Mouse (Mus musculus) G1E (cell line): ENCODE results near the gene Skiv2l. TPM values are rescaled to one million over a fixed set of nuclear protein-coding genes. Genes with fewer than 3 reads are reported as not detected.
"Not testable (repeated sequence)": the region's sequence is repeated elsewhere in the genome, so short reads cannot be mapped to it uniquely, and the experiment has no call there.

Source experiments
- ATAC-seq: 2 replicates; pipeline ENCODE4 v1.8.0; 2016; ENCODE audit warnings: mild to moderate bottlenecking; ENCODE audit not compliant: insufficient number of reproducible peaks, poor library complexity, low FRiP score, severe bottlenecking; ENCODE audit errors: extremely low read depth
- DNase-seq: peaks from one replicate; pipeline ENCODE4 v3.0.0; 2012; ENCODE audit warnings: low spot score
- H3K27me3 ChIP-seq: 2 replicates; pipeline ENCODE4 v1.6.1; 2012; ENCODE audit warnings: mild to moderate bottlenecking, low read length, inconsistent platforms; ENCODE audit not compliant: insufficient read depth
- H3K36me3 ChIP-seq: replicated peaks from 2 replicates; pipeline ENCODE3; 2012; ENCODE audit warnings: mild to moderate bottlenecking, inconsistent platforms
- H3K4me1 ChIP-seq: 2 replicates; pipeline ENCODE4 v1.6.1; 2012; ENCODE audit warnings: low read depth, low read length, inconsistent platforms, mixed read lengths; ENCODE audit not compliant: insufficient read depth
- H3K4me3 ChIP-seq: 2 replicates; pipeline ENCODE4 v1.5.1; 2012; ENCODE audit warnings: low read depth, mild to moderate bottlenecking, inconsistent platforms, low read length, moderate library complexity, mixed read lengths
- H3K9me3 ChIP-seq: replicated peaks from 2 replicates; pipeline ENCODE4 v1.6.1; 2012; ENCODE audit warnings: inconsistent platforms
- CTCF ChIP-seq: IDR thresholded peaks from 2 replicates; pipeline ENCODE4 v1.5.1; 2012; ENCODE audit warnings: low read depth, low read length, inconsistent platforms, mixed read lengths
- GATA1 ChIP-seq: IDR thresholded peaks from 2 replicates; pipeline ENCODE4 v1.6.1; 2012; ENCODE audit warnings: borderline replicate concordance, low read length, inconsistent platforms, mixed read lengths
- GATA2 ChIP-seq: IDR thresholded peaks from 2 replicates; pipeline ENCODE4 v1.6.1; 2012; ENCODE audit warnings: low read depth, low read length, inconsistent platforms, borderline replicate concordance
- POLR2AphosphoS5 ChIP-seq: IDR thresholded peaks from 2 replicates; pipeline ENCODE4 v1.6.1; 2012; ENCODE audit warnings: low read depth, low read length, inconsistent platforms; ENCODE audit not compliant: insufficient replicate concordance
- TAL1 ChIP-seq: conservative IDR thresholded peaks from 2 replicates; pipeline ENCODE4 v1.6.1; 2012; ENCODE audit warnings: low read depth, low read length, inconsistent platforms, mixed read lengths
- polyA plus RNA-seq: library from polyadenylated mRNA; stranded (reverse); fragments of >175 nt; gene quantifications from 2 replicates; pipeline ENCODE4 v1.2.3, GENCODE M21; 2012
- total RNA-seq, 2 experiments: library from RNA; stranded (forward) in 1 of 2; stranded (reverse) in 1 of 2; fragments of 200-1000 nt in 1 of 2; fragments of >200 nt in 1 of 2; fragmentation: Nextera tagmentation in 1 of 2; gene quantifications; 2 replicates each; pipeline ENCODE4 v1.2.3; 2014 to 2017

Skiv2l gene
- total and polyA plus RNA-seq, 3 experiments = 37.9 to 54.7 (median 45.3) TPM

- peaks cover 6% of the 10 kb centered on the region for H3K9me3 ChIP-seq
- no peak for ATAC-seq
- no peak overlapping the region for H3K4me3 ChIP-seq
- DNase-seq = no peak
- peaks cover 14% of the 10 kb centered on the region; the same call in 1 of the 2 replicates for H3K27me3 ChIP-seq
- no peaks in the 10 kb centered on the region for H3K4me1 ChIP-seq
- H3K36me3 ChIP-seq = no peaks in the 10 kb centered on the region
- TF ChIP-seq CTCF (no peak), POLR2AphosphoS5 (no peak), GATA2 (no peak), TAL1 (no peak), GATA1 (no peak)
Observed at GRCm38 (mm10) chr17:34808599-34809205, 41.3 kb downstream of the Skiv2l start.

- Histone ChIP-seq H3K36me3 (no peaks in the 10 kb centered on the region), H3K9me3 (peaks cover 6% of the 10 kb centered on the region), H3K27me3 (peaks cover 9% of the 10 kb centered on the region; the same call in 1 of the 2 replicates), H3K4me3 (no peak overlapping the region), H3K4me1 (no peaks in the 10 kb centered on the region)
- TF ChIP-seq GATA1 (no peak), GATA2 (no peak), POLR2AphosphoS5 (no peak), CTCF (no peak), TAL1 (no peak)
- DNase-seq = no peak
- no peak for ATAC-seq
Observed at GRCm38 (mm10) chr17:34807176-34807575, 42.8 kb downstream of the Skiv2l start.

- peaks cover 5% of the 10 kb centered on the region; the same call in 1 of the 2 replicates for H3K27me3 ChIP-seq
- H3K4me3 ChIP-seq = no peak overlapping the region
- DNase-seq (no peak), ATAC-seq (no peak)
- peaks cover 6% of the 10 kb centered on the region for H3K9me3 ChIP-seq
- no peak for TF ChIP-seq POLR2AphosphoS5
- TF ChIP-seq GATA2 = no peak
- no peak; the same call in 1 of the 2 replicates for TF ChIP-seq CTCF
- TF ChIP-seq GATA1 = no peak
- TF ChIP-seq TAL1 = no peak
- H3K4me1 ChIP-seq = no peaks in the 10 kb centered on the region
- H3K36me3 ChIP-seq = no peaks in the 10 kb centered on the region
Observed at GRCm38 (mm10) chr17:34804871-34805562, 45.0 kb downstream of the Skiv2l start.

- not testable (repeated sequence) for H3K9me3 ChIP-seq, H3K4me1 ChIP-seq, ATAC-seq, DNase-seq, H3K4me3 ChIP-seq, H3K36me3 ChIP-seq, H3K27me3 ChIP-seq
Observed at GRCm38 (mm10) chr17:34804301-34804700, 45.7 kb downstream of the Skiv2l start, which contains the start of gene Cyp21a1. Cyp21a1 (minus strand) TSS chr17:34804561.

- DNase-seq, ATAC-seq, H3K9me3 ChIP-seq, H3K4me3 ChIP-seq, H3K36me3 ChIP-seq, H3K4me1 ChIP-seq, H3K27me3 ChIP-seq: not testable (repeated sequence)
Observed at GRCm38 (mm10) chr17:34803367-34803766, 46.6 kb downstream of the Skiv2l start.

GRCm38 (mm10) chr17:34802756-34803155, 47.3 kb downstream of the Skiv2l start:
- H3K27me3 ChIP-seq, H3K4me1 ChIP-seq, DNase-seq, H3K9me3 ChIP-seq, H3K4me3 ChIP-seq, H3K36me3 ChIP-seq, ATAC-seq: not testable (repeated sequence)

- not testable (repeated sequence) for ATAC-seq, H3K9me3 ChIP-seq, DNase-seq, H3K27me3 ChIP-seq, H3K4me1 ChIP-seq, H3K36me3 ChIP-seq, H3K4me3 ChIP-seq
Observed at GRCm38 (mm10) chr17:34800781-34801305, 49.2 kb downstream of the Skiv2l start.
